Mouse (Mus musculus) lung, embryonic 15.5 days (tissue): Measurements from ENCODE around the gene Gm3435. TPM values are rescaled to one million over a fixed set of nuclear protein-coding genes. Genes with fewer than 3 reads are reported as not detected.

ENCODE experiments used
- polyA plus RNA-seq: library from polyadenylated mRNA; unstranded; fragments of >200 nt; fragmentation: Nextera tagmentation; extraction: Ambion mirVana; gene quantifications from 2 replicates; pipeline ENCODE4 v1.2.1, GENCODE M21; 2015

The Gm3435 gene
- polyA plus RNA-seq, 1 experiment from 2014 or later = 8.7 TPM

Other genes starting within 250 kb of the Gm3435 start
- gene Wdr27, start 67.0 kb upstream of the Gm3435 start, polyA plus RNA-seq = 8.2 and 8.6 TPM in 2 replicates
- 35.6 and 38.2 TPM in 2 replicates for gene 1600012H06Rik, start 67.0 kb upstream of the Gm3435 start, polyA plus RNA-seq
- 39.1 and 39.4 TPM in 2 replicates for gene Phf10, start 48.9 kb upstream of the Gm3435 start, polyA plus RNA-seq
- gene 9030025P20Rik, start 31.7 kb upstream of the Gm3435 start, polyA plus RNA-seq = 9.3 and 11.2 TPM in 2 replicates
- not detected in 2 replicates for gene Gm3417, start 31.4 kb upstream of the Gm3435 start, polyA plus RNA-seq
- 69.2 and 85.6 TPM in 2 replicates for gene Ermard, start 31.0 kb downstream of the Gm3435 start, polyA plus RNA-seq
- gene Tcte3, start 31.3 kb downstream of the Gm3435 start, polyA plus RNA-seq = 0.53 and 1.2 TPM in 2 replicates
- 3.3 and 3.7 TPM in 2 replicates for gene Gm3448, start 31.4 kb downstream of the Gm3435 start, polyA plus RNA-seq